Mouse (Mus musculus): ENCODE measurements around the gene Rft1.

The Rft1 gene

DNA sequence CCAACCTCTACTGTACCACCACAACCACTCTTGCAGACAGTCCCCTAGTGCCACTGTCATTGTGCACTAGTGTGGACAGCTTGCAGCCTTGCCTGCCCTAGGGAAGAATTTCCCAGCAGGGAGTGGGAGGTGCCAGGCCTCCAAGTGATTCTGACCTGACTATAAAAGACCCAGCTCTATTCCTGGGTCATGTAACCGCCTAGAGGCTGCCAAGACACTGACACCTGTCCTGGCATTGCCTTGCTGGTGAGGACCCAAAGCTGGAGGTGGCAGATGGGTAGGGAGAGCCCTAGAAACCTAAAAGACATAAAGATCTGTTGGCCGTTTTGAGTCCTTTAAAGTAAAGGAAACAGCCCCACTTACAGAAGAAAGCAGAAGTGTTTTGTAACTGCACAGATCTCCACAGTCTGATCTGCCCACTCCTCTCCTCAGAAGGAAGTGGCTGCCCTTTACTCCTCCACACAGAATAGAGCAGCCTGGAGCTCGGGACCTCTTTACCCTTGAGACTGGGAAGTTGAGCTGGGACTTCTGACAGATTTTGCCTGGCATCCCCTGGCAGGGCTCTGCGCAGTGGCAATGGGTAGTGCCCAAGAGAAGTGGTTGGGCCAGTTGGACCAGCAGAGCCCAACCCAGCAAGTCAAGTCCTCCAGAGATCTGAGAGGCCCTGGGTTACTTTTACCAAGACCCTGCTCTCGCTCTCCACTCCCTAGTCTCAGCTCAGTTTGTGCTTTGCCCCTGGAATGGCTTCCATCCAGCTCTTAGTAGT lies 23.2 kb upstream of the Rft1 start:
- DNase-seq (ENCODE audit: low read depth, low spot score) = peak; percentile 52

DNA sequence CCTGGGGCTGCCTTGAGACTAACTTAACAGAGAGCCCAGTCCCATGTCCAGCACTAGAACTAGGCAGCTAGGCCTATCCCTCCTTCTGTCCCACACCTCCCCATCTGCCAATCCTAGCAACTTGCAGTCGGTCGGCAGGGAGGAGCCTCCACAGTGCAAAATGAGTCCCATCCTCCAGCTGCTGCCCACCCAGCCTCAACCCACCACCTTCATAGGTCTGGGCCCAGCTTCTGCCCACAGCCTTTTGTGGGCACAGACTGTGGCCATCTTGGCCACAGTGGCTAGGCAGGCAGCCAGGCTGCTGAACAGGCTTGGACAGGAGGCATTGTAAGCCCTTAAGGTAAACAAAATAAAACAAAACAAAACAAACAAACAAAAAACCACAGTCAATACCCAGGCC lies 22.3 kb upstream of the Rft1 start:
- no peak for DNase-seq (ENCODE audit: low read depth, low spot score)

DNA sequence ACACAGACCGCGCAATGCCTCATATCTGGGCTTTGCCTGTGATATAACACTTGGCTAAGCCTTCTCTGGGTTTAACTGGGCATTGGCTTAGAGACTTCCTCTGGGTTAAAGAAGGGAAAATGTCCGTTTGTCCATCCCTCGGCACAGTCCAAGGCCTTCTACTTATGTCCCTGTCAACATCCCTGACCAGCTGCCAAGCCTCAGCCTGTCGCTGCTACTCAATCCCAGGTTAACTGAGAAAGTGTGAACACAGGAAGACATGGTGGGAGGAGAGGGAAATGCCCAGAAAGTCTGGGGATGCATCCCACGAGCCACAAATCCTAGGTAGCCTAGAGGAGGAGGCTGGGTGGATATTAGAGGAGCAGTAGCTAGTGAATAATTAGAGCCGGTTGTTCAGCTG lies 20.5 kb upstream of the Rft1 start:
- DNase-seq (ENCODE audit: low read depth, low spot score) = no peak

DNA sequence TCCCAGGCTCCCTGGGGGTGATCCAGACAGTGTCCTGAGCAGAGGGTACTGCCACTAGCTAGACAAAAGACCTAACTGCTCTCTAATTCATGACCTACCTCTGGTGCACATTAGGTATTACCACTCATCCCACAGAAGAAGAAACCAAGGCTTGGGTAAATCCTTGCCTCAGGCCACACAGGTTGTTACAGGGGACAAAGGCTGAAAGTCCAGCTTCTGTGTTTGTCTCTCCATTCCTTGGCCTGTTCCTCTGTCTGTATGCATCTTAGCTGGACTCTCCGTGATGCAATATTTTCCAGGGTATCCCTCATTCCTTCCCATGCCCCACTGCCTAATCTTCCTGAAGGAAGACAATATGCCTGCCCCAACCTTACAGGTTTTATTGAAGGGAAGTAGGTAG lies 19.7 kb upstream of the Rft1 start:
- no peak for DNase-seq (ENCODE audit: low read depth, low spot score)

DNA sequence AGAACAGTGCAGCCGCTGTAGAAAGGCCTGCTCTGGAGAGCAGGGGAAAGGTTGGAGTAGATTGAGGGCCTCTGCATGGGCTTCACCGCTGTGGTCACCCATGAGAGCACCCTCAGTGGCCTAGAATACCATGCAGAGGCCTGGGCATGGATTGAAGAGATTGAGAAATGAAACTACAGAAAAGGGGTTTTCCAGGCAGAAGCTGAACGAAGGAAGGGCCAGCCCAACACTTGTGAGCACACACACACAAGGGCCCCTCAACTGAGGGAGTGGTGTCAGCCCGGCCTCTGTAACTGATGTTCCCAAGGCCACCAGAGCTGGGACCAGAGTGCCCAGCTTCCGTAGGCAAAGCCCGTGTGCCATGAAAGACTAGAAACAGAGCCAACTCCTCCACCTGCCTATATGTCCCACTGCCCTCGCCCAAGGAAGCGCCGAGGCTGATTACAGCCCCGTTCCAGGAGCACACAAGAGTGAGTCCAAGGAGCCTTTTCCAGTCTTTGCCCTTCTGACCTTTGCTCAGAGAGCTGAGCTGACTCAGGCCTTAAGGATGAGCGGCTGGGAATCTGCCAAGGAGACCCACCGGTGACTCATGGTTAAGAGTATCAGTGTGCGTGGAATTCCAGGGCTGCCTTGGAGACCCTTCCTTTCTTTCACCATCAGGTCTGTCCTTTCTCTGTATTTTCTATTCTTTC lies 18.8 kb upstream of the Rft1 start:
- DNase-seq (ENCODE audit: low read depth, low spot score) = peak; percentile 68

DNA sequence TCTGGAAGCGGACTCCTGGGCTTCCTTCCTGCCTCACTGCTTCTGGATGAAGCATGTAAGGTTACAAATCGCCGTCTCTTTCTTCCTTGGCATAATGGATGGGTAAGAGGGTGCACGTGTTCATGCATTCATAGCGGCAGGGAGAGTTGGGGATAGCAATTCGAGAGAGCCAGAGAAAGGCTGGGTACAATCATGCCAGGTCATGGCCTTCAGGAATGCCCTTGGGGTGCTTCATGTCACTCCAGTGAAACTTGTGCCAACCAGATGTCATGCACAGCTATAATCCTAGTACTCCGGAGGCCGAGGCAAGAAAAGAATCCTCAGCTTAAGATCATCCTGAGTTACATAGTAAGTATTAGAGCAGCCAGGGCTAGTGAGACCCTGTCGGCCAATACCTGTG lies 17.7 kb upstream of the Rft1 start:
- no peak for DNase-seq (ENCODE audit: low read depth, low spot score)

DNA sequence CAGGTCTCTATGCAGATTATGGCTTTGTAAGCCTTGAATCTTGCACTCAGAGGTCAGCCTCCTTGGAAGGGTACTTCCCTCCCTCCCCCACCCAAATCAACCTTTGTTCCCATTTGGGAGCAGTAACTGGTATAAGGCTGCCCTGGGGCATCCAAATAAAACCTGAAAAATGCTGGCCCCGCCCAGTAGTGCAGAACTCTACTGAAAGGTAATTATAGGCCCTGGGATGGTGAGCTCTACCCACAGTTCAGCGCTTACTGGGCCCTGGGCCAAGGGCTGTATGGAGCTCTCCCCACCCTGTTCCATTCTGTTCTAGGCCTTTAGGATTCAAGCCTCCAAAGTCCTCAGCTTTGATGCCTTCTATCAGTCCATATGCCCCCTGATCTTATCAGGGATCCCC lies 17.1 kb upstream of the Rft1 start:
- DNase-seq (ENCODE audit: low read depth, low spot score) = no peak

DNA sequence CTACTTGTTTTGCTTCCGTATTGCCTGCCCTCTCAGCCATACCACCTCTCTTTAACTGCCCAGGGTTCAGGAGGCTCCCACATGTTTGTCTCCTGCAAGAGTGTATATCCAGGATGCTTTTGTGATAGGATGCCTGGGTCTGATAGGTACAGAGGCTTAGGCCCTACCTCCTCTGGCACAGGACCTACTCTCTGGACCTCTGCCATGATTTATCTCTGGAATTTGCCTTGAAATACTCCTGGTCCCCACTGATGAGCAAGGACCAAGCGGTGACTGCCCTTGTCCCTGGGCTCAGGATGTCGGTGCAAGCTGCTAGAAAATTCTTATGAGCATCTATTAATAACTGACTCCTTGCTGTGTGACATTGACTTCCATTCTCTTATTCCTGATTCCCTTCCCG lies 16.2 kb upstream of the Rft1 start:
- DNase-seq (ENCODE audit: low read depth, low spot score) = no peak

DNA sequence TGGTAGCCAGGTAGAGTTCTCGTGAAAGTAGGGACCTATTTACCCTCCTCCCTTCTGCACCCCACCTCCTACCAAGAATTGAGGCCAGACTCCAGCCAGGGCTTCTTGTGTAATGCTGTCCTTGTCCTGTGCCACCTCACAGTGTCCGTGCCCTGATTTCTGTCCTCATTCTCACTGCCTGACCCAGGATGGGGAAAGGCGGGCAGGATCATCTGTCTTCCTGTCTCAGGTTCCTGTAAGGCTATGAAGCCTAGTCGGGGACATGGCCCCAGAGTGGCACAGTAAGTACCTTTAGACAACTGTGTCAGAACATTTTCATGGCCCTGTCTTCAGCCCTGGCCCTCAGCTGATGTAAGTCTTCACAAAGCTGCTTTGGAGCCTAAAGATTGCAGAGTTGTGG lies 15.5 kb upstream of the Rft1 start:
- DNase-seq (ENCODE audit: low read depth, low spot score) = no peak

DNA sequence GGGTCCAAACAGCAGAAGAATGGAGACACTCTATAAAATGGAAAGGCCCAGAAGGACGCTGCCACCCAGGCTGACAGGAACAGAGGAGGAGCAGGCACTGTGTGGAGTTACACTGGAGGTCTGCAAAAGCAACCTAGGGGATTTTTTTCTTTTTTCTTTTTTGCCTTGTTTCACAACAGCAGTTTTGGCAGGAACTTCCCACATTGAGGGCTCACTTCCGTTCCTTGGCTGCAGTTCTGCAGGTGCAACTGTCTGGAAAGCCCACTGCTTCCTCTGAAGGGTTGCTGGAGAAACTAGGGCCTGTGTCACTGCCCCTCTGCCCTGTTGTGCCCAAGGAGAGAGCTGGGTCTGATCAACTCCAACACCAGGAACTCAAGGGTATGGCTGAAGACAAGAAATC lies 12.4 kb upstream of the Rft1 start:
- peak; percentile 63 for DNase-seq (ENCODE audit: low read depth, low spot score)

DNA sequence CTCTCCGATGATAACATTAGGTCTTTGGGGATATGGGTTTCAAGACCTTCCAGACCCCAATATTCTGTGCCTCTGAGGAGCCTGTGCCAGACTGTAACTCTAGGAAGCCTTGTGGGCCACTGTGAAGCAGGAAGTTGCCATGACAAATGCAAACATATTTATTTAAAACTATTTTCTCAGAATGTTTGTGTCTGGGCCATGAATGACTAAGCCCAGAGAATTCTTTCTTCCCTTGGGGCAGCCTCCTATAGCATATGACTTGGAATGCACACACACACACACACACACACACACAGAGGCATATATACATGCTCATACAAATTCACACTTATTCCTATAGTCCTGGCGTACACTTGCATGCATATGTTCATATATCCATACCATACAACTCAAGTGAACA lies 10.1 kb upstream of the Rft1 start:
- DNase-seq (ENCODE audit: low read depth, low spot score) = no peak

DNA sequence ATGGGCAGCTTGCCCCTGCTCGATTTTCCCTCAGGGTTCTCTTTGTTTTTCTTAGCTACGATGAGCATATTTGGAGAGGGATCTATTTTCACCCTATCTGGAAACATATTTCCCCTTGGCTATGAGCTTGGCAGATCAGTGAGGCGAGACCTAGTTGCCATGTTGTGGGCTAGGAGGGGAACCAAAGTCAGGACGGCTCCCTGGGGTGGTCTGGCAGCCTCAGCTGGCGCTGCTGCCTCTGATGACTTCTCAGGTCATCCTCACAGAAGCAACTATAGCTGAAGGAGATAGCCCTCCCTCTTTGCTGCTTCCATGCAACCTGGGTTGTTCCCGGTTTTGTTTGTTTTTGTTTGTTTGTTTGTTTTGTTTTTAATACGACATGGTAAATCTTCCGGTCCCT lies 9.1 kb upstream of the Rft1 start:
- no peak for DNase-seq (ENCODE audit: low read depth, low spot score)

DNA sequence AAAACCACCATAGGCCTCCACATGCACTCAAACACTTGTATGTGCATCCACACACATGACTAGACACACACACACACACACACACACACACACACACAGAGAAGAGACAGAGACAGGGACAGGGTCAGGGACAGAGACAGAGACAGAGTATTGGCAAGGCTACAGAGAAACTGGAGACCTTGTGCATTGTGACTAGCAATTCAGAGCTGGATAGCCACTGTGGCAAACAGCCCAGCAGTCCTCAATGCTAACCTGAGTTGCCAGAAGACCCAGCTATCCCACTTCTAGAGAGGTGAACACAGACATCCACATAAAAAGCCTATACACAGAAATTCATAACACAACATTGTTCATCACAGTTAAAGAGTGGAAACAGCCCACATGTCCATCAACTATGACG lies 7.7 kb upstream of the Rft1 start:
- no peak for DNase-seq (ENCODE audit: low read depth, low spot score)

DNA sequence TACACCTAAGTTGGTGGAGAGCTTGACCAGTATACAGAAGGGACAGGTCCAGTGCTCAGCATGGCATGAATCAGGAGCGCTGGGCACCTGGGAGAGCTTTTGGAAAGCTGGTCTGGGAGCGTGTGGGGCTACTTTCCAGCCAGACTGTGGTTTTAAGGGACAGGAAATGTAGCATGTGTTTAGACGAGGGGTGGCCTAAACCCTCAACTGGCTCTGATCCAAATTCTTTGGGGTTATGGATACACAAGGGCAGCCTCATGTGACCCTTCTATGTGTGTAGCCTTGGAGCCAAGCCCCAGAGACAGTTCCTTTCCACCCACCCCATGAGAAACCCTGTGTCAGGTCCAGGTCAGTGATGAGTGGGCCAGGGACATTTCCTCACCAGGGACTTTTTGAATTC lies 5.7 kb upstream of the Rft1 start:
- DNase-seq (ENCODE audit: low read depth, low spot score) = no peak

DNA sequence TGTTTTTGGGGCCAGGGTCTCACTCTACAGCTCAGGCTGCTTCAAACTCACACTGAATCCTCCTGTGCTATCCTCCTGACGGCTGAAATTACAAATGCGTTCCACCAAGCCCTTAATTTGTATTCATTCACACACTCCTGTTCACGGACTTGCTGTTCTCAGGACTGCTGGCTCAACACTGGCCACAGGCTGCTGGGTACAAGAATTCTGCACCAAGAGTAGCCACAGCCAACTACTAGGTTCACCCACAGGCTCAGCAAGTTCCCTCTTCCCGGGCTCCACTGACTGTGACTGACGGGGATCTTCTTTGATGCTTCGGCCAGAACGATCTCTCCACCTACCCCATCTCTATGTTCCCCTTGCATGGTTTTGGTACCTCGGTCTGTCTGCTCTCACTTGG lies 4.4 kb upstream of the Rft1 start:
- no peak for DNase-seq (ENCODE audit: low read depth, low spot score)

DNA sequence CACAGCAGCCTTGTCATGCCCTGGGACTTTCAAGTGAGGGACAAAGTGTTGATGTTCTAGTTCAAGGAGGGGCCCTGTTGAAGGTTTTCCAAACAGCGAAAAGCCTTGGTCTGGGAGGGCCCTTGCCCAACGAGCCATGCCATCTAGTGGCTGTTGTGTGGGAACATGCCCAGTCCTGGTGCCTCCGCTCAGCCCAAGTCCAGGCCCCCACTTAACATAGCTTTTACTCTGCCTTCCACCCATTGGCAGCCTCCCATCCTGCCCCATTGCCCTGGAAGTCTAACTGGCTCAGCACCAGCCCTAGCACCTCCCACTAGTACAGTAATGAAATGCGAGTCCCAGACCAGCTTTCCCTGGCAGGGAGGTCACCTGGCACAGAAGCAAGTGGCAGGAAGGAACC lies 3.2 kb upstream of the Rft1 start:
- peak; percentile 37 for DNase-seq (ENCODE audit: low read depth, low spot score)

DNA sequence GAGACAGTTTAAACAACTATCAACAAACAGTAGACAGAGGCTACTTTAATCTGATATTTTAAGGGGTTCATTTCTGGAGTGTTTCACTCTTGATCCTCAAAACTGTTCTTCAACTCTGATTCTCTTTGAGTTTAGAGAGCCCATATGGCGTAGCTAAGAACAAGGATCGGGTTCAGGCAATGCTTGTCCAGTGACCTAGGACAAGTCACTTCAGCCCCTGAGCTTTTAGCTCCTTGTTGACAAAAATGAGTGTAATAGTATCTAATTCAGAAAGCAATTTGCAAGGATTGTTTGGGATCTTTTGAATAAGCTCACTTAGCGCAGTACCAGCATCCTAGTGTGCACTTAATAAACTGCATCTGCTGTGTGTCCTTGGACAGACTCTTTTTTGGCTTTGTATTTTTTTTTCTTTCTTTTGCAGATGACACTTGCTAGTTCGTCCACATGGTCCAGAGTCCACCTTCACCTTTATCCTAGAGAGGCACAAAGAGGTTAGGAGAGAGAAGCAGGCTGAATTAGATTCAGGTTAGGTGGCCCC lies 600 bp downstream of the Rft1 start:
- DNase-seq (ENCODE audit: low read depth, low spot score) = no peak

DNA sequence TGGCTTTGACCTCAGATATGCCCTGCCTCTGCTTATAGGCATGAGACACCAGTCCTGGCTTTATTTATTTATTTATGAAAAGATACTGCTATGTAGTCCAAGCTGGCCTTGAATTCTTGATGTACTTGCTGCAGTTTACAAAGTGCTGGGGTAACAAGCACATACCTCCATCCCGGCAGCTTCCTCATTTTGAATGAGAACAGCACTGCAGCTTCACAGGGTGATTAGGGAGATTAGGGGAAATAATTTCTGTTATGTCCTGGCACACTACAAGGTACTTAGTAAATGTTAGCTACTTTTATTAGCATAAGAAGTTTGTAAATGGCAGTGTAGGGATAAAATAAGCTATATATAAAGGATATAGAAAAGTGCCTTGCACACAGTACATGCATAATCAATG lies 1.4 kb downstream of the Rft1 start:
- DNase-seq (ENCODE audit: low read depth, low spot score) = peak; percentile 62

DNA sequence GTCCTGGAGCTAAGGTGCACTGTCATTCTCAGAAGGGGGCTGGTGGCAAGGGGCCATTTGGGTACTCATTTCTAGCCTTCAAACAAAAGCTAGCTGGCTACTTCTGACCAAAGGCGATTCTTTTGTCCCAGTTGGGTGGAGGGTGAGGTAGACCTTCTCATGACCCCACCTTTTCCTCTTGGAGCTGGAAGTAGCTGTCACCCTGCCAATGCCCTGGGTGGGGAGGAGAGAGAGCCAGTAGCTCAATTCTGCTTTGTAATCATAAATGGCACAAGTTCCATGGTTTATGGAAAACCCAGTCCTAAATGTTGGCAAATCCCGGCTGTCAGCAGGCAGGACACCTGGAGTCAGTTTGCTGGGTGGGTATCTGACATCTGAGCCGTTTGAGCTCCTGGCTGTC lies 11.9 kb downstream of the Rft1 start:
- no peak for DNase-seq (ENCODE audit: low read depth, low spot score)

DNA sequence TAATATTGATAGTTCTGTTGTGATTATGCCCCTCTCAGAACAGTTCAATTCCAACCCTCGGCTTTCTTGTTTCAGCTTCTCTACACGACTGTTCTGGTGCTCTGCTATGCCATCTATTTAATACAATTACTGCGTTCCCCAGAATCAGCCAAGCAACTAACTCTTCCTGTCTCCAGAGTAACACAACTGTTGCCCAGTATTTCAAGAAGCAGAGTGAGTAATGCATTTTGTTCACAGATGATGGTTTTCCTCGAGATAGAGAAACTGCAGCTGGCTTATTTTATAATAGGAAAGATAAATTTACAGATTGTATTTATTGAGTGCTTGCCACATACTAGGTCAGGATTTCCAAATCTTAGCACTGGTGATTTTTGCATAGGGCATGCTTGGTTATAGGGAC lies 12.4 kb downstream of the Rft1 start:
- no peak for DNase-seq (ENCODE audit: low read depth, low spot score)

DNA sequence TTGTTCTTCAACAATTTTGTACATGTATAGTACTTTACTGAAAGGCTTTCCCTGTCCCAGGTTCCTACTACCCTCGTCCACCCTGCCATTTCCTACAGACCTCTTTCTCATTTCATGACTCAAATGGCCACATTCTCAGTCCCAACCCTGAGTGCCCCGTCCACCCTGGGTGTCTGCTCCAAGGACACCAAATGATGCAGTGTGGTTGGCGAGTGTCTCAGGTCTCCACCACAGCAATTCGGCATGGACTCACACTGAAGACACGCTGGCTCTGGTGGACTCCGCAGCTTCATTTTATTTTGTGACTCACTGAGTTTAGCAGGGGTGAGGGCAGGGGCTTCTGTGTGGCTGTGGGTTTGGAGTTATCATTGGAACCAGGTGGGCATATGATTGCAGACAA lies 16.0 kb downstream of the Rft1 start:
- DNase-seq (ENCODE audit: low read depth, low spot score) = no peak

DNA sequence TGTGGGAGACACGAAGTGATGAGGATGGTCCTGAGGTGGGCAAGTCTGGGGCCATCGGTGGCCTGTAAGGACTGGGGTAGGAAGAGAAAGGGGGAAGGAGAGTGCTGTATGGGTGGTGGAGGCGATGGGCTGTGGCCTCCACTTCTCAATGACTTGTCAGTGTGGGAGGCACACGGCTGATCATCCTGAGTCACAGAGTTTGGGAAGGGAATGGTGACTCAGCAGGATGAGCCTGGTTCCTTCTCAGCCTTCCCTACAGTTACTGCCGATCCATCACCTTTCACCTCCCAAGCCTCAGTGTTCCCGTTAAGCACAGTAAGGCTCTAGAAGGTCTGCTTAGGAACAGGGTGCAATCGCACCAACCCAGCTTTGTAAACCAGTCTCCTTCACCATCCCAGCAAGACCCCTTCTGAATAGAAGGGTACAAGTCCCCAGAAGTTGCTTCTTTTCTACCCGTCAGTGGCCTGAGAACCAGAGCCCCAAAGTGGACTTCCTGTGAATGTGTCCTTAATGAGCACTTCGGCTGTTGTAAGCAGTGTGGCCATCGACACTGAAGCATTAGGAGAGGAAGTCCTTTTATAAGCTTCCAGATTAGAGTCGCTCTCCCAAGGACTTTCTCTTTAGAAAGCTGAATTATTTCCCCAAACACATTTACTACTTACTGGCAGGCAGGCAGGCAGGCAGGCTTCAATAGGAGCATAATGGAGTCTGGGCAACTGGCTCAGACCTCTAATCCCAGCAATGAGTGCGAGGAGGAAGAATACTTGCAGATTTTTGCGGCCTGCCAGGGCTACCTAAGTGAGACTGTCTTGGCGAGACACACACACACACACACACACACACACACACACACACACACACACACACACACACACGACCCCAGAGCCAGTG lies 17.2 kb downstream of the Rft1 start:
- DNase-seq (ENCODE audit: low read depth, low spot score) = peak; percentile 10

Measured in A20 (cell line).